Mouse (Mus musculus) erythroid progenitor cell, adult 5-6 weeks (primary cell): Measurements from ENCODE around the gene Ndufb6. TPM values are rescaled to one million over a fixed set of nuclear protein-coding genes. Genes with fewer than 3 reads are reported as not detected.

ENCODE experiments used
- ATAC-seq: replicated peaks from 2 replicates; pipeline ENCODE4 v1.8.0; 2016; ENCODE audit warnings: moderate number of reproducible peaks, mild to moderate bottlenecking, moderate TSS enrichment, inconsistent platforms; ENCODE audit not compliant: poor library complexity, low FRiP score, severe bottlenecking
- total RNA-seq, 2 experiments: library from RNA; stranded (forward) in 1 of 2; stranded (reverse) in 1 of 2; fragments of 150-400 nt in 1 of 2; fragments of 186-747, 209-891 nt in 1 of 2; gene quantifications; 2 replicates each; pipeline versions ENCODE4 v1.2.3 to v1.2.4; 2015 to 2017; ENCODE audit warnings: low replicate concordance in 2 of 2

The Ndufb6 gene
- total RNA-seq, 2 experiments from 2014 or later: 4.8 to 43.6 TPM

GRCm38 (mm10) chr4:40221004-40221760, 58.0 kb downstream of the Ndufb6 start:
- ATAC-seq: no peak

Other genes with a start within 250 kb of the Ndufb6 start
- gene Aco1, start 136.3 kb downstream of the Ndufb6 start, total RNA-seq (2015; ENCODE audit: low replicate concordance): 6.1 and 7.1 TPM in 2 replicates
- gene Aco1, start 136.3 kb downstream of the Ndufb6 start, total RNA-seq (2017; ENCODE audit: low replicate concordance): 4.7 and 7.6 TPM in 2 replicates
- 5.0 and 16.6 TPM in 2 replicates for gene Ddx58, start 39.6 kb downstream of the Ndufb6 start, total RNA-seq (2015; ENCODE audit: low replicate concordance)
- gene Ddx58, start 39.6 kb downstream of the Ndufb6 start, total RNA-seq (2017; ENCODE audit: low replicate concordance): 11.3 and 18.1 TPM in 2 replicates
- gene Smim27, start 9.8 kb downstream of the Ndufb6 start, total RNA-seq (2015; ENCODE audit: low replicate concordance): 3.4 and 14.8 TPM in 2 replicates
- gene Smim27, start 9.8 kb downstream of the Ndufb6 start, total RNA-seq (2017; ENCODE audit: low replicate concordance): 1.2 TPM in 1 of 2 replicates, not detected in the other
- 21.8 and 25.2 TPM in 2 replicates for gene Topors, start 9.6 kb downstream of the Ndufb6 start, total RNA-seq (2015; ENCODE audit: low replicate concordance)
- gene Topors, start 9.6 kb downstream of the Ndufb6 start, total RNA-seq (2017; ENCODE audit: low replicate concordance): 18.8 and 27.9 TPM in 2 replicates
- gene Tmem215, start 192.8 kb upstream of the Ndufb6 start, total RNA-seq (2015; ENCODE audit: low replicate concordance): 0.42 TPM in 1 of 2 replicates, not detected in the other
- not detected in 2 replicates for gene Tmem215, start 192.8 kb upstream of the Ndufb6 start, total RNA-seq (2017; ENCODE audit: low replicate concordance)